Mouse (Mus musculus) G1E (cell line): ENCODE results near the gene Rgs6. TPM values are rescaled to one million over a fixed set of nuclear protein-coding genes. Genes with fewer than 3 reads are reported as not detected.

Experiments
- ATAC-seq: 2 replicates; pipeline ENCODE4 v1.8.0; 2016; ENCODE audit warnings: mild to moderate bottlenecking; ENCODE audit not compliant: insufficient number of reproducible peaks, poor library complexity, low FRiP score, severe bottlenecking; ENCODE audit errors: extremely low read depth
- DNase-seq: peaks from one replicate; pipeline ENCODE4 v3.0.0; 2012; ENCODE audit warnings: low spot score
- H3K27me3 ChIP-seq: 2 replicates; pipeline ENCODE4 v1.6.1; 2012; ENCODE audit warnings: mild to moderate bottlenecking, low read length, inconsistent platforms; ENCODE audit not compliant: insufficient read depth
- H3K36me3 ChIP-seq: replicated peaks from 2 replicates; pipeline ENCODE3; 2012; ENCODE audit warnings: mild to moderate bottlenecking, inconsistent platforms
- H3K4me1 ChIP-seq: 2 replicates; pipeline ENCODE4 v1.6.1; 2012; ENCODE audit warnings: low read depth, low read length, inconsistent platforms, mixed read lengths; ENCODE audit not compliant: insufficient read depth
- H3K4me3 ChIP-seq: 2 replicates; pipeline ENCODE4 v1.5.1; 2012; ENCODE audit warnings: low read depth, mild to moderate bottlenecking, inconsistent platforms, low read length, moderate library complexity, mixed read lengths
- H3K9me3 ChIP-seq: replicated peaks from 2 replicates; pipeline ENCODE4 v1.6.1; 2012; ENCODE audit warnings: inconsistent platforms
- CTCF ChIP-seq: IDR thresholded peaks from 2 replicates; pipeline ENCODE4 v1.5.1; 2012; ENCODE audit warnings: low read depth, low read length, inconsistent platforms, mixed read lengths
- GATA1 ChIP-seq: IDR thresholded peaks from 2 replicates; pipeline ENCODE4 v1.6.1; 2012; ENCODE audit warnings: borderline replicate concordance, low read length, inconsistent platforms, mixed read lengths
- GATA2 ChIP-seq: IDR thresholded peaks from 2 replicates; pipeline ENCODE4 v1.6.1; 2012; ENCODE audit warnings: low read depth, low read length, inconsistent platforms, borderline replicate concordance
- POLR2AphosphoS5 ChIP-seq: IDR thresholded peaks from 2 replicates; pipeline ENCODE4 v1.6.1; 2012; ENCODE audit warnings: low read depth, low read length, inconsistent platforms; ENCODE audit not compliant: insufficient replicate concordance
- TAL1 ChIP-seq: conservative IDR thresholded peaks from 2 replicates; pipeline ENCODE4 v1.6.1; 2012; ENCODE audit warnings: low read depth, low read length, inconsistent platforms, mixed read lengths
- polyA plus RNA-seq: library from polyadenylated mRNA; stranded (reverse); fragments of >175 nt; gene quantifications from 2 replicates; pipeline ENCODE4 v1.2.3, GENCODE M21; 2012
- total RNA-seq, 2 experiments: library from RNA; stranded (forward) in 1 of 2; stranded (reverse) in 1 of 2; fragments of 200-1000 nt in 1 of 2; fragments of >200 nt in 1 of 2; fragmentation: Nextera tagmentation in 1 of 2; gene quantifications; 2 replicates each; pipeline ENCODE4 v1.2.3; 2014 to 2017

The Rgs6 gene
- total and polyA plus RNA-seq, 3 experiments: 0.44 TPM; not detected in 2

- Histone ChIP-seq H3K27me3 (peaks cover 7% of the 10 kb centered on the region; the same call in 1 of the 2 replicates), H3K36me3 (no peaks in the 10 kb centered on the region), H3K9me3 (no peaks in the 10 kb centered on the region), H3K4me1 (no peaks in the 10 kb centered on the region), H3K4me3 (no peak overlapping the region)
- ATAC-seq (no peak), DNase-seq (no peak)
- TF ChIP-seq CTCF: no peak
- TF ChIP-seq GATA1: no peak
- TF ChIP-seq TAL1: no peak
- no peak for TF ChIP-seq GATA2
- no peak for TF ChIP-seq POLR2AphosphoS5
These were observed 193.3 kb downstream of the Rgs6 start for GRCm38 (mm10) chr12:82781414-82781813.

- no peak for ATAC-seq
- H3K4me3 ChIP-seq: no peak overlapping the region
These were observed 204.0 kb downstream of the Rgs6 start for GRCm38 (mm10) chr12:82792122-82792521.

GRCm38 (mm10) chr12:82799892-82800291, 211.8 kb downstream of the Rgs6 start:
- ATAC-seq (no peak), DNase-seq (no peak)
- Histone ChIP-seq H3K4me1 (no peaks in the 10 kb centered on the region), H3K27me3 (0 out of 2 replicates have a peak, but pooled peaks cover 6% of the 10 kb centered on the region), H3K36me3 (no peaks in the 10 kb centered on the region), H3K9me3 (no peaks in the 10 kb centered on the region), H3K4me3 (no peak overlapping the region)
- TF ChIP-seq CTCF (no peak), GATA2 (no peak), TAL1 (no peak), POLR2AphosphoS5 (no peak), GATA1 (no peak)

More at GRCm38 (mm10) chr12:82792122-82792521, 204.0 kb downstream of the Rgs6 start:
- Histone ChIP-seq H3K9me3 (no peaks in the 10 kb centered on the region), H3K36me3 (no peaks in the 10 kb centered on the region), H3K27me3 (no peaks in the 10 kb centered on the region), H3K4me1 (no peaks in the 10 kb centered on the region)
- DNase-seq: no peak
- no peak for TF ChIP-seq TAL1
- TF ChIP-seq GATA2: no peak
- TF ChIP-seq GATA1: no peak
- no peak for TF ChIP-seq CTCF
- TF ChIP-seq POLR2AphosphoS5: no peak

GRCm38 (mm10) chr12:82801736-82802135, 213.6 kb downstream of the Rgs6 start:
- TF ChIP-seq POLR2AphosphoS5 (no peak), GATA1 (no peak), TAL1 (no peak), GATA2 (no peak), CTCF (no peak)
- Histone ChIP-seq H3K4me3 (no peak overlapping the region), H3K36me3 (no peaks in the 10 kb centered on the region), H3K9me3 (no peaks in the 10 kb centered on the region), H3K4me1 (no peaks in the 10 kb centered on the region), H3K27me3 (0 out of 2 replicates have a peak, but pooled peaks cover 6% of the 10 kb centered on the region)
- DNase-seq (no peak), ATAC-seq (no peak)

- Histone ChIP-seq H3K4me1 (no peaks in the 10 kb centered on the region), H3K4me3 (no peak overlapping the region), H3K9me3 (no peaks in the 10 kb centered on the region), H3K36me3 (no peaks in the 10 kb centered on the region), H3K27me3 (0 out of 2 replicates have a peak, but pooled peaks cover 6% of the 10 kb centered on the region)
- no peak for DNase-seq
- ATAC-seq: no peak
- TF ChIP-seq CTCF: no peak
These were observed 214.6 kb downstream of the Rgs6 start for GRCm38 (mm10) chr12:82802711-82803110.

GRCm38 (mm10) chr12:82805167-82805566, 217.1 kb downstream of the Rgs6 start:
- no peaks in the 10 kb centered on the region for H3K4me1 ChIP-seq
- no peaks in the 10 kb centered on the region for H3K36me3 ChIP-seq
- H3K9me3 ChIP-seq: no peaks in the 10 kb centered on the region
- no peak for TF ChIP-seq TAL1
- no peak for TF ChIP-seq GATA2
- no peak for TF ChIP-seq GATA1
- no peak for TF ChIP-seq CTCF
- TF ChIP-seq POLR2AphosphoS5: no peak
- H3K27me3 ChIP-seq: 0 out of 2 replicates have a peak, but pooled peaks cover 6% of the 10 kb centered on the region
- DNase-seq: no peak
- no peak overlapping the region for H3K4me3 ChIP-seq
- no peak for ATAC-seq

- Histone ChIP-seq H3K27me3 (peaks cover 6% of the 10 kb centered on the region), H3K4me3 (no peak overlapping the region), H3K9me3 (no peaks in the 10 kb centered on the region), H3K4me1 (no peaks in the 10 kb centered on the region), H3K36me3 (no peaks in the 10 kb centered on the region)
- no peak for DNase-seq
- no peak for ATAC-seq
- TF ChIP-seq TAL1 (no peak), CTCF (no peak), POLR2AphosphoS5 (no peak), GATA2 (no peak), GATA1 (no peak)
These were observed 222.5 kb downstream of the Rgs6 start for GRCm38 (mm10) chr12:82810631-82811030.
